In the genomic region with DNA sequence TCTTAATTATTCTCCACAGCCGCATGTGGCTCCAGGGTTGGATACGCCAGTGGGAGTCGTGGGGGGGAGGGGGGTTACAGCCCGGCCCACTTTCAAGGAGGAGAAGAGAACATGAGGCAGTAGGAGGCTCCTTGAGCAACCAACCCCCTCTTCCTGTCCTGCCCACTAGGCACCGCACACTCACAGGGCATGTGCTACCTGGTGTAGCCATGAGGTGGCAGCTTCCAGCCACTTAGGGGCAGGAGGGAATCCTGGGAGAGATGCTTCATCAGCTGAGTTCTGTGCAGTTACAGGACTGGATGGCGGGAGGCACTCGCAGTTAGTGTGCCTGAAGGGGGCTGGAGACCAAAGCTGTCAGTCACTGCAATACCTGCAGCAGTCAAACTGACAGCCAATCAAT, we compare ENCODE assay signal across 8 mouse cellular contexts. TPM values are rescaled to one million over a fixed set of nuclear protein-coding genes. Genes with fewer than 3 reads are reported as not detected.
DNase-seq lines count a peak whose midpoint lies in the region; ATAC-seq and TF ChIP-seq lines count a peak whose summit lies in the region.

No protein-coding gene starts in this region.

- 26% methylated on average over 7 of the region's 7 CpGs for WGBS in forebrain, embryonic 11.5 days
- 14% methylated on average over 7 of the region's 7 CpGs for WGBS in forebrain, embryonic 14.5 days
- WGBS in liver, embryonic 14.5 days (ENCODE audit: insufficient replicate concordance) = 24% methylated on average over 7 of the region's 7 CpGs

- TF ChIP-seq CTCF in liver, embryonic 14.5 days (IDR thresholded peaks at IDR 0.05; ENCODE audit: low read depth) = peak; percentile 85

- H3K9me3 ChIP-seq in forebrain, embryonic 11.5 days (ENCODE audit: control insufficient read depth, low read length) = no peaks in the 10 kb centered on the region
- H3K9me3 ChIP-seq in forebrain, embryonic 14.5 days (replicated peaks; ENCODE audit: control insufficient read depth, low read length) = no peaks in the 10 kb centered on the region
- no peaks in the 10 kb centered on the region for H3K9me3 ChIP-seq in liver, embryonic 14.5 days (ENCODE audit: control insufficient read depth, low read length)

- peak; percentile 65 for DNase-seq in forebrain, embryonic 11.5 days (ENCODE audit: low spot score)
- DNase-seq in forebrain, embryonic 14.5 days (ENCODE audit: low spot score) = no peak
- peak; percentile 67 for DNase-seq in 416B (ENCODE audit: low read depth)
- peak; percentile 36 for DNase-seq in embryo, embryonic 9.5 days (ENCODE audit: extremely low spot score)
- peak in 1 of 3 experiments; percentile 58 for DNase-seq in liver, embryonic 14.5 days (ENCODE audit: low read depth in 3 of 3, low spot score in 3 of 3)
- no peak for DNase-seq in adipocyte (ENCODE audit: low spot score)
- no peak for DNase-seq in cerebellum, postnatal 25 days
- no peak for DNase-seq in layer of hippocampus, postnatal 25 days (ENCODE audit: extremely low spot score in 1 of 2, low spot score in 1 of 2)

- no peak overlapping the region for H3K4me2 ChIP-seq in forebrain, embryonic 11.5 days (ENCODE audit: low read depth, low read length, severe bottlenecking)
- H3K4me2 ChIP-seq in forebrain, embryonic 14.5 days (ENCODE audit: low read length) = no peak overlapping the region
- peak overlapping the region; percentile 44 for H3K4me2 ChIP-seq in liver, embryonic 14.5 days (ENCODE audit: low read depth)

- H3K4me3 ChIP-seq in forebrain, embryonic 11.5 days (ENCODE audit: low read depth, low read length) = no peak overlapping the region
- H3K4me3 ChIP-seq in forebrain, embryonic 14.5 days (ENCODE audit: low read depth, low read length) = no peak overlapping the region
- H3K4me3 ChIP-seq in liver, embryonic 14.5 days (ENCODE audit: insufficient read depth in 1 of 2, low read depth in 2 of 2, low read length in 2 of 2) = no peak overlapping the region

- H3K9ac ChIP-seq in forebrain, embryonic 11.5 days (ENCODE audit: low read length) = no peak overlapping the region
- H3K9ac ChIP-seq in forebrain, embryonic 14.5 days (ENCODE audit: low read length) = no peak overlapping the region
- peak overlapping the region; percentile 29; the same call in 1 of the 2 replicates for H3K9ac ChIP-seq in liver, embryonic 14.5 days (replicated peaks)

- no peaks in the 10 kb centered on the region for H3K27me3 ChIP-seq in forebrain, embryonic 11.5 days (ENCODE audit: control insufficient read depth, insufficient read depth, low read length)
- H3K27me3 ChIP-seq in forebrain, embryonic 14.5 days (replicated peaks; ENCODE audit: control insufficient read depth, insufficient read depth, low read length) = no peaks in the 10 kb centered on the region
- H3K27me3 ChIP-seq in liver, embryonic 14.5 days (ENCODE audit: control insufficient read depth, insufficient read depth, low read length) = no peaks in the 10 kb centered on the region

- H3K27ac ChIP-seq in forebrain, embryonic 11.5 days (ENCODE audit: low read depth, low read length) = no peak overlapping the region
- H3K27ac ChIP-seq in forebrain, embryonic 14.5 days (ENCODE audit: low read depth, low read length) = no peak overlapping the region
- no peak overlapping the region for H3K27ac ChIP-seq in liver, embryonic 14.5 days

- no peak for TF ChIP-seq EP300 in liver, embryonic 14.5 days (IDR thresholded peaks at IDR 0.05; ENCODE audit: low read depth)

- H3K4me1 ChIP-seq in forebrain, embryonic 11.5 days (replicated peaks; ENCODE audit: control insufficient read depth, insufficient read depth, low read length) = no peaks in the 10 kb centered on the region
- H3K4me1 ChIP-seq in forebrain, embryonic 14.5 days (ENCODE audit: control insufficient read depth, insufficient read depth, low read length) = peaks cover 17% of the 10 kb centered on the region
- peaks cover 29 to 34% of the 10 kb centered on the region in 2 experiments for H3K4me1 ChIP-seq in liver, embryonic 14.5 days (replicated peaks; ENCODE audit: control insufficient read depth in 2 of 2, insufficient read depth in 2 of 2, low read length in 1 of 2)

- no peak for ATAC-seq in forebrain, embryonic 11.5 days (replicated peaks; ENCODE audit: low FRiP score)
- no peak for ATAC-seq in forebrain, embryonic 14.5 days
- ATAC-seq in liver, embryonic 14.5 days (ENCODE audit: insufficient read depth) = peak; percentile 44

- H3K36me3 ChIP-seq in forebrain, embryonic 11.5 days (ENCODE audit: control insufficient read depth, insufficient read depth, low read length) = no peaks in the 10 kb centered on the region
- 0 out of 2 replicates have a peak, but pooled peaks cover 3% of the 10 kb centered on the region for H3K36me3 ChIP-seq in forebrain, embryonic 14.5 days (ENCODE audit: control insufficient read depth, insufficient read depth, low read length)
- H3K36me3 ChIP-seq in liver, embryonic 14.5 days (replicated peaks; ENCODE audit: control insufficient read depth, insufficient read depth, low read depth) = no peaks in the 10 kb centered on the region; the same call in 1 of the 2 replicates

RNA-seq across cellular contexts. Expression of gene Ywhah, which starts 15.5 kb away (rescaled TPM):
- 436 and 450 TPM in 2 replicates for polyA plus RNA-seq in forebrain, embryonic 11.5 days (2014; fragmentation: Nextera tagmentation; extraction: Ambion mirVana)
- 521 and 612 TPM in 2 replicates for polyA plus RNA-seq in forebrain, embryonic 14.5 days (2014; fragmentation: Nextera tagmentation; extraction: Ambion mirVana)
- 102 and 132 TPM in 2 replicates for polyA plus RNA-seq in liver, embryonic 14.5 days (2012; rRNA removed)
- 183 and 201 TPM in 2 replicates for polyA plus RNA-seq in liver, embryonic 14.5 days (2014; fragmentation: Nextera tagmentation; extraction: Ambion mirVana)
- 1,000 to 10,000 TPM; 1,285 to 1,312 TPM for total RNA-seq in layer of hippocampus, postnatal 25 days (2021)

Comparison
In these comparisons a context has a peak if more than half of its experiments do, and no peak if none do; other contexts are left out.
1. DNase-seq: peak in forebrain, embryonic 11.5 days (single experiment), 416B (single experiment) and embryo, embryonic 9.5 days (single experiment); none in forebrain, embryonic 14.5 days (single experiment), adipocyte (single experiment), cerebellum, postnatal 25 days (0 of 2) and layer of hippocampus, postnatal 25 days (0 of 2).